Mouse (Mus musculus): Measurements from ENCODE around the gene Olfr649. TPM values are rescaled to one million over a fixed set of nuclear protein-coding genes. Genes with fewer than 3 reads are reported as not detected.
A peak's percentile ranks its signal among the peaks of the same experiment; 100 is the strongest.

The Olfr649 gene
- not detected in 2 replicates for polyA plus RNA-seq (2012; rRNA removed)

- Histone ChIP-seq H3K4me3 (ENCODE audit: insufficient read depth, low read depth, low read length) (no peak within 1 kb of the TSS), H3K36me3 (ENCODE audit: control insufficient read depth, insufficient read depth, low read length) (no peaks in the 10 kb centered on the region), H3K27me3 (replicated peaks; ENCODE audit: control insufficient read depth, insufficient read depth, low read length) (no peaks in the 10 kb centered on the region), H3K27ac (ENCODE audit: insufficient read depth, low read depth, low read length) (no peak within 1 kb of the TSS), H3K4me1 (ENCODE audit: control insufficient read depth, insufficient read depth, low read length) (no peaks in the 10 kb centered on the region)
- 79% methylated on average over 6 of the region's 6 CpGs for WGBS
- TF ChIP-seq CTCF (conservative IDR thresholded peaks at IDR 0.05; ENCODE audit: insufficient read depth, insufficient read length, low read depth, low read length) = no peak
- TF ChIP-seq POLR2A (IDR thresholded peaks at IDR 0.05; ENCODE audit: low read depth, low read length) = no peak
- DNase-seq = no peak
These were observed at the start of gene Olfr649 for GRCm38 (mm10) chr7:104195885-104196284. Gene Olfr649, minus strand, starts transcription at chr7:104195985.

GRCm38 (mm10) chr7:104244287-104245181, 48.7 kb upstream of the Olfr649 start, which contains the start of gene Trim34a:
Gene Trim34a, plus strand, starts transcription at chr7:104244457.
- DNase-seq = peak; percentile 89
- Histone ChIP-seq H3K27ac (ENCODE audit: insufficient read depth, low read depth, low read length) (peak within 1 kb of the TSS; percentile 96), H3K4me3 (ENCODE audit: insufficient read depth, low read depth, low read length) (peak within 1 kb of the TSS; percentile 100), H3K4me1 (ENCODE audit: control insufficient read depth, insufficient read depth, low read length) (no peaks in the 10 kb centered on the region; the same call in 1 of the 2 replicates), H3K27me3 (replicated peaks; ENCODE audit: control insufficient read depth, insufficient read depth, low read length) (no peaks in the 10 kb centered on the region), H3K36me3 (ENCODE audit: control insufficient read depth, insufficient read depth, low read length) (no peaks in the 10 kb centered on the region)
- 5% methylated on average over 13 of the region's 13 CpGs for WGBS
- TF ChIP-seq CTCF (conservative IDR thresholded peaks at IDR 0.05; ENCODE audit: insufficient read depth, insufficient read length, low read depth, low read length) (peak; percentile 50), POLR2A (IDR thresholded peaks at IDR 0.05; ENCODE audit: low read depth, low read length) (no peak)

GRCm38 (mm10) chr7:104243616-104244015, 47.8 kb upstream of the Olfr649 start:
- Histone ChIP-seq H3K4me3 (ENCODE audit: insufficient read depth, low read depth, low read length) (no peak overlapping the region), H3K4me1 (ENCODE audit: control insufficient read depth, insufficient read depth, low read length) (no peaks in the 10 kb centered on the region; the same call in 1 of the 2 replicates), H3K27me3 (replicated peaks; ENCODE audit: control insufficient read depth, insufficient read depth, low read length) (no peaks in the 10 kb centered on the region), H3K36me3 (ENCODE audit: control insufficient read depth, insufficient read depth, low read length) (no peaks in the 10 kb centered on the region), H3K27ac (ENCODE audit: insufficient read depth, low read depth, low read length) (no peak overlapping the region)
- DNase-seq = no peak
- TF ChIP-seq POLR2A (IDR thresholded peaks at IDR 0.05; ENCODE audit: low read depth, low read length) = no peak
- no peak for TF ChIP-seq CTCF (conservative IDR thresholded peaks at IDR 0.05; ENCODE audit: insufficient read depth, insufficient read length, low read depth, low read length)
- 52% methylated on average over 1 of the region's 1 CpGs for WGBS

GRCm38 (mm10) chr7:104240857-104241256, 45.1 kb upstream of the Olfr649 start:
- H3K27ac ChIP-seq (ENCODE audit: insufficient read depth, low read depth, low read length) = no peak overlapping the region
- H3K4me1 ChIP-seq (ENCODE audit: control insufficient read depth, insufficient read depth, low read length) = no peaks in the 10 kb centered on the region; the same call in 1 of the 2 replicates
- H3K4me3 ChIP-seq (ENCODE audit: insufficient read depth, low read depth, low read length) = no peak overlapping the region
- no peaks in the 10 kb centered on the region for H3K27me3 ChIP-seq (replicated peaks; ENCODE audit: control insufficient read depth, insufficient read depth, low read length)
- H3K36me3 ChIP-seq (ENCODE audit: control insufficient read depth, insufficient read depth, low read length) = no peaks in the 10 kb centered on the region
- no peak for TF ChIP-seq CTCF (conservative IDR thresholded peaks at IDR 0.05; ENCODE audit: insufficient read depth, insufficient read length, low read depth, low read length)
- TF ChIP-seq POLR2A (IDR thresholded peaks at IDR 0.05; ENCODE audit: low read depth, low read length) = no peak
- DNase-seq = no peak

GRCm38 (mm10) chr7:104231203-104231602, 35.4 kb upstream of the Olfr649 start:
- Histone ChIP-seq H3K27me3 (replicated peaks; ENCODE audit: control insufficient read depth, insufficient read depth, low read length) (no peaks in the 10 kb centered on the region), H3K27ac (ENCODE audit: insufficient read depth, low read depth, low read length) (no peak overlapping the region), H3K4me3 (ENCODE audit: insufficient read depth, low read depth, low read length) (no peak overlapping the region), H3K4me1 (ENCODE audit: control insufficient read depth, insufficient read depth, low read length) (peaks cover 2% of the 10 kb centered on the region; the same call in 1 of the 2 replicates), H3K36me3 (ENCODE audit: control insufficient read depth, insufficient read depth, low read length) (no peaks in the 10 kb centered on the region)
- TF ChIP-seq POLR2A (IDR thresholded peaks at IDR 0.05; ENCODE audit: low read depth, low read length) (no peak), CTCF (conservative IDR thresholded peaks at IDR 0.05; ENCODE audit: insufficient read depth, insufficient read length, low read depth, low read length) (peak; percentile 72)
- DNase-seq = peak; percentile 25
- 37% methylated on average over 2 of the region's 2 CpGs for WGBS

- Histone ChIP-seq H3K27ac (ENCODE audit: insufficient read depth, low read depth, low read length) (no peak within 1 kb of the TSS), H3K27me3 (replicated peaks; ENCODE audit: control insufficient read depth, insufficient read depth, low read length) (no peaks in the 10 kb centered on the region), H3K36me3 (ENCODE audit: control insufficient read depth, insufficient read depth, low read length) (no peaks in the 10 kb centered on the region), H3K4me3 (ENCODE audit: insufficient read depth, low read depth, low read length) (peak within 1 kb of the TSS; percentile 44), H3K4me1 (ENCODE audit: control insufficient read depth, insufficient read depth, low read length) (no peaks in the 10 kb centered on the region)
- peak; percentile 94 for DNase-seq
- no peak for TF ChIP-seq CTCF (conservative IDR thresholded peaks at IDR 0.05; ENCODE audit: insufficient read depth, insufficient read length, low read depth, low read length)
- TF ChIP-seq POLR2A (IDR thresholded peaks at IDR 0.05; ENCODE audit: low read depth, low read length) = no peak
- 6% methylated on average over 37 of the region's 37 CpGs for WGBS
These were observed 23.1 kb upstream of the Olfr649 start, which contains the start of gene Trim6 for GRCm38 (mm10) chr7:104218701-104219569. Gene Trim6, plus strand, starts transcription at chr7:104218793.
